Mouse (Mus musculus): ENCODE measurements at regions not wholly inside any gene's neighbourhood (a gene's known extent, or its start where the extent isn't known, plus 50 kb on each side); places are given as distances from the start of the nearest gene placed in this dataset.

- H3K4me2 ChIP-seq (replicated peaks; ENCODE audit: low read depth): no peak overlapping the region
- H3K9me3 ChIP-seq (ENCODE audit: control insufficient read depth, low read length): no peaks in the 10 kb centered on the region
- H3K27ac ChIP-seq (replicated peaks): no peak overlapping the region
- TF ChIP-seq CTCF (IDR thresholded peaks at IDR 0.05; ENCODE audit: low read depth) (no peak), EP300 (optimal IDR thresholded peaks at IDR 0.05) (no peak)
- no peak for ATAC-seq (ENCODE audit: low FRiP score, low TSS enrichment)
- DNase-seq (ENCODE audit: low spot score): no peak
- 71% methylated on average over 2 of the region's 2 CpGs for WGBS
- H3K27me3 ChIP-seq (ENCODE audit: control insufficient read depth, insufficient read depth, low read length): no peaks in the 10 kb centered on the region
- H3K9ac ChIP-seq (ENCODE audit: low read length): no peak overlapping the region
- H3K4me1 ChIP-seq (replicated peaks; ENCODE audit: control insufficient read depth, insufficient read depth): no peaks in the 10 kb centered on the region
- H3K4me3 ChIP-seq (ENCODE audit: low read depth, low read length): no peak overlapping the region
- H3K36me3 ChIP-seq (ENCODE audit: control insufficient read depth, insufficient read depth, low read length): no peaks in the 10 kb centered on the region
These were observed 373.1 kb upstream of the Npvf start for GRCm38 (mm10) chr6:51027296-51027695.

- no peak for TF ChIP-seq CTCF (IDR thresholded peaks at IDR 0.05; ENCODE audit: low read depth)
- TF ChIP-seq EP300 (optimal IDR thresholded peaks at IDR 0.05): no peak
- Histone ChIP-seq H3K36me3 (ENCODE audit: control insufficient read depth, insufficient read depth, low read length) (no peaks in the 10 kb centered on the region), H3K27ac (replicated peaks) (no peak overlapping the region), H3K9me3 (ENCODE audit: control insufficient read depth, low read length) (no peaks in the 10 kb centered on the region), H3K4me3 (ENCODE audit: low read depth, low read length) (no peak overlapping the region), H3K27me3 (ENCODE audit: control insufficient read depth, insufficient read depth, low read length) (no peaks in the 10 kb centered on the region), H3K4me1 (replicated peaks; ENCODE audit: control insufficient read depth, insufficient read depth) (no peaks in the 10 kb centered on the region), H3K4me2 (replicated peaks; ENCODE audit: low read depth) (no peak overlapping the region), H3K9ac (ENCODE audit: low read length) (no peak overlapping the region)
- DNase-seq (ENCODE audit: low spot score): no peak
- ATAC-seq (ENCODE audit: low FRiP score, low TSS enrichment): no peak
- 83% methylated on average over 3 of the region's 3 CpGs for WGBS
These were observed 375.3 kb upstream of the Npvf start for GRCm38 (mm10) chr6:51029516-51029915.

- Histone ChIP-seq H3K27ac (replicated peaks) (no peak overlapping the region), H3K27me3 (ENCODE audit: control insufficient read depth, insufficient read depth, low read length) (no peaks in the 10 kb centered on the region), H3K4me1 (replicated peaks; ENCODE audit: control insufficient read depth, insufficient read depth) (no peaks in the 10 kb centered on the region), H3K9me3 (ENCODE audit: control insufficient read depth, low read length) (no peaks in the 10 kb centered on the region), H3K9ac (ENCODE audit: low read length) (no peak overlapping the region), H3K4me3 (ENCODE audit: low read depth, low read length) (no peak overlapping the region), H3K36me3 (ENCODE audit: control insufficient read depth, insufficient read depth, low read length) (no peaks in the 10 kb centered on the region), H3K4me2 (replicated peaks; ENCODE audit: low read depth) (no peak overlapping the region)
- ATAC-seq (ENCODE audit: low FRiP score, low TSS enrichment): no peak
- 90% methylated on average over 3 of the region's 3 CpGs for WGBS
- no peak for DNase-seq (ENCODE audit: low spot score)
- TF ChIP-seq CTCF (IDR thresholded peaks at IDR 0.05; ENCODE audit: low read depth): no peak
- no peak for TF ChIP-seq EP300 (optimal IDR thresholded peaks at IDR 0.05)
These were observed 375.7 kb upstream of the Npvf start for GRCm38 (mm10) chr6:51029953-51030352.

DNA sequence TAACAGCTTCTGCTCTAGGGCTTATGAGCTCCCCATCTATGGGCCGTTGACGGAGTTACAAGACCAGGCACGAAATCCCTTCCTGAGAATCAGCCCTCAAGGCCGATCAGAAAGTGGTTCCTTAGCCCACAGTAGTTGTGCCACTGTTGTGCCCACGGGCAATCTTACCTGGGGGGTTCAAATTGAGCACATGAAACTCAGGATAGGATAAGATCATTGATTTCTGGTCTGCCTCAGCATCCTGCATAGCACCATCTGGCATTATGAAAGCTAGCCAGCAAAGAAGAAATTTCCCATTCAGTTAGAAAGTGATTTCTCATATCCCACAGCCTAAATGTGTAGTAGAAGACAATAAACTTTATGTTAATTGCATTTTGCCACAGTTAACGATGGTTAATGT is 379.6 kb upstream of the Npvf start:
- ATAC-seq (ENCODE audit: low FRiP score, low TSS enrichment): no peak
- TF ChIP-seq CTCF (IDR thresholded peaks at IDR 0.05; ENCODE audit: low read depth) (peak; percentile 24; the same call in 1 of the 2 replicates), EP300 (optimal IDR thresholded peaks at IDR 0.05) (no peak)
- no peak for DNase-seq (ENCODE audit: low spot score)
- Histone ChIP-seq H3K9ac (ENCODE audit: low read length) (no peak overlapping the region), H3K4me3 (ENCODE audit: low read depth, low read length) (no peak overlapping the region), H3K27me3 (ENCODE audit: control insufficient read depth, insufficient read depth, low read length) (no peaks in the 10 kb centered on the region), H3K4me2 (replicated peaks; ENCODE audit: low read depth) (no peak overlapping the region), H3K27ac (replicated peaks) (no peak overlapping the region), H3K4me1 (replicated peaks; ENCODE audit: control insufficient read depth, insufficient read depth) (no peaks in the 10 kb centered on the region), H3K9me3 (ENCODE audit: control insufficient read depth, low read length) (no peaks in the 10 kb centered on the region), H3K36me3 (ENCODE audit: control insufficient read depth, insufficient read depth, low read length) (no peaks in the 10 kb centered on the region)
- WGBS: 66% methylated on average over 6 of the region's 6 CpGs

DNA sequence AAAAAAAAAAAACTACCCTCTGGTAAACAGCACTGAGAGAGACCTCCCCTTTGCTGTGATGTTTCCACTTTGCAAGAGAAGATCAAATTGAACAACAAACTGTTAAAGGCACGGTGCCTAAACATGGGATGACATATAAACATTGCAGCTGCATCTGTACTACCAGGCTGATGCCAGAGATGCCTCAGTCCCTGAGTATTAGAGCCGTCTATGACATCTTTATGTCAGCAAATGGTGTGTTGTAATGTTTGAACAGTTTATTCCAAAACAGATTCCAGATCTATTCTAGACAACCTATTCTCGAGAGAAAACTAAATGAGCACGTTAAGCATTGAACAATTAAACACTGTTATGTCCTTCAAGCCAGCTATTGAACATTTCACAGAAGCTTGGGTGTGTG is 381.8 kb upstream of the Npvf start:
- no peak for TF ChIP-seq CTCF (IDR thresholded peaks at IDR 0.05; ENCODE audit: low read depth)
- TF ChIP-seq EP300 (optimal IDR thresholded peaks at IDR 0.05): no peak
- DNase-seq (ENCODE audit: low spot score) (no peak), ATAC-seq (ENCODE audit: low FRiP score, low TSS enrichment) (no peak)
- H3K27me3 ChIP-seq (ENCODE audit: control insufficient read depth, insufficient read depth, low read length): no peaks in the 10 kb centered on the region
- H3K9me3 ChIP-seq (ENCODE audit: control insufficient read depth, low read length): no peaks in the 10 kb centered on the region
- H3K4me2 ChIP-seq (replicated peaks; ENCODE audit: low read depth): no peak overlapping the region
- H3K36me3 ChIP-seq (ENCODE audit: control insufficient read depth, insufficient read depth, low read length): no peaks in the 10 kb centered on the region
- H3K9ac ChIP-seq (ENCODE audit: low read length): no peak overlapping the region
- H3K27ac ChIP-seq (replicated peaks): peak overlapping the region; percentile 45; the same call in 1 of the 2 replicates
- no peak overlapping the region for H3K4me3 ChIP-seq (ENCODE audit: low read depth, low read length)
- WGBS: 37% methylated on average over 4 of the region's 4 CpGs
- H3K4me1 ChIP-seq (replicated peaks; ENCODE audit: control insufficient read depth, insufficient read depth): no peaks in the 10 kb centered on the region

DNA sequence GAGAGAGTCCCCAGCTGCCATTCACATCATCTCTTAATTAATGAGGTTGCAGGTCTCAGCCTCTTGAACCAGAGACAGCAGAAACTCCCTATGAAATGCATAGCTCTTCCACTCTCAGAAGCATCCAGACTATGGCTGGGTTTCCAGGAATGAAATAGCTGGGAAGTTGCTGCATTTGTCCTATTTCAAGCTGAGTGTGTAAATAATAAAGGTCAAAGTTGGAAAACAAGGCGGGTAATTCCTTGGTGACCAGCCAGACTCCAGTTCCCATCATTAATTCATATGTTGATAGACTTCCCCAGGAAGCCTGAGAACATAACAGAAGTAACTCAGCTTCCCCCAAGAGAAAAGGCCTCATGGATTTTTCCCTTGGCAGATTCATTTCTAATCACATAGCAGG is 382.3 kb upstream of the Npvf start:
- Histone ChIP-seq H3K27ac (replicated peaks) (no peak overlapping the region), H3K9me3 (ENCODE audit: control insufficient read depth, low read length) (no peaks in the 10 kb centered on the region), H3K4me3 (ENCODE audit: low read depth, low read length) (no peak overlapping the region), H3K4me1 (replicated peaks; ENCODE audit: control insufficient read depth, insufficient read depth) (no peaks in the 10 kb centered on the region), H3K9ac (ENCODE audit: low read length) (no peak overlapping the region), H3K36me3 (ENCODE audit: control insufficient read depth, insufficient read depth, low read length) (no peaks in the 10 kb centered on the region), H3K4me2 (replicated peaks; ENCODE audit: low read depth) (no peak overlapping the region), H3K27me3 (ENCODE audit: control insufficient read depth, insufficient read depth, low read length) (no peaks in the 10 kb centered on the region)
- ATAC-seq (ENCODE audit: low FRiP score, low TSS enrichment) (no peak), DNase-seq (ENCODE audit: low spot score) (no peak)
- TF ChIP-seq EP300 (optimal IDR thresholded peaks at IDR 0.05) (no peak), CTCF (IDR thresholded peaks at IDR 0.05; ENCODE audit: low read depth) (no peak)
- WGBS: 14% methylated on average over 1 of the region's 1 CpGs

All from stomach, postnatal 0 days (tissue).